Mouse (Mus musculus) naive thymus-derived CD4-positive, alpha-beta T cell, adult 2 months (primary cell): ENCODE measurements around the gene Atg4b.
A peak's percentile ranks its signal among the peaks of the same experiment; 100 is the strongest.
"Not testable (repeated sequence)": the region's sequence is repeated elsewhere in the genome, so short reads cannot be mapped to it uniquely, and the experiment has no call there.

Source experiments
- DNase-seq: peaks from one replicate; pipeline ENCODE4 v3.0.0-alpha.2; 2011; ENCODE audit warnings: low read depth

The Atg4b gene

DNA sequence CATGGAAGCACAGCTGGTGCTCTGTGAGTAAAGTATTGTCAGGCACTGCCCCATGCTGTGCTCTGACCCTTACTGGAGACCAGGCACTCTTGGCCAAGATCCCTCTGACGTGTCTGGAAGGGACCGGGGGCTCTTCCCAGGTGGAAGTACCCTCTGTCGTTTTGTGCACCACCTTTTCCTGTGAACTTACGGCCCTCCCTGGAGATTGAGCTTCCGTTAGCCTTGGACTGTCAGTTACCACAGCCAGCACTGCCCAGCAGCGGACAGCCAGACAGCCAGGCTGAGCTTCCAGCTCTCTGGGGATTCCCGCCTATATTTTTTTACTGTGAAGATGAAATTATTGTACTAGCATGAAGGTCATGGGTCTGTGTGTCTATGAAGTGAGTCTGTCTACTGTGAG lies 67.4 kb downstream of the Atg4b start:
- DNase-seq, result no peak

DNA sequence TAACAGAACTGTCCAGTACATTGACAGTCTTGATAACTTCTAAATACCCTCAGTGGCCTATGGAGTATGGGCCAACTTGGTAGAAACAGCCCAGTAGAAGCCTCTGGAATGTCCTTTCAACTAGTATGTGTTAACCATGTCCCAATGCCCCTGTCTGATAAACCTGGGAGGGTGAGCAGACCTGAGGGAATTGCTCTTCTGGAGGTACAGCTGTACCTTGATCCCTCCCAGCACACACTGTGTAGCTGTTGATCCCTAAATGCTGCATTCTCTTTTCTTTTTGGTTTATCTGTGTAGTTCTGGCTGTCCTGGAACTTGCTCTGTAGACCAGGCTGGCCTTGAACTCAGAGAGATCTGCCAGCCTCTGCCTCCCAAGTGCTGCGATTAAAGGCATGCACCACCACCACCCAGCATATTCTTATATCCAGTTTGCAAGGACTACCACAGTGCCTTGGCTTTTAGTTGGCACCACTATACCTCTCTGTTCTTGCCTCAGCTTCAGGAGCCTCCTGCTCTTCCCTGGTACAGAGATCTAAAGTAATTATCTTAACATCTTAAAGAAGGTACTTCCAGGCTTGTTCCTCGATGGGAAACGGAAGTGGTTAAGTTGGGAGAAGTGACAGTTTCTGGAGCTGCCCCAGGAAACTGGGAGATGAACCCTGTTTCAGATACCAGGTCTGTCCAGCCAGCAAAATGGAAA lies 72.6 kb downstream of the Atg4b start:
- no peak for DNase-seq

DNA sequence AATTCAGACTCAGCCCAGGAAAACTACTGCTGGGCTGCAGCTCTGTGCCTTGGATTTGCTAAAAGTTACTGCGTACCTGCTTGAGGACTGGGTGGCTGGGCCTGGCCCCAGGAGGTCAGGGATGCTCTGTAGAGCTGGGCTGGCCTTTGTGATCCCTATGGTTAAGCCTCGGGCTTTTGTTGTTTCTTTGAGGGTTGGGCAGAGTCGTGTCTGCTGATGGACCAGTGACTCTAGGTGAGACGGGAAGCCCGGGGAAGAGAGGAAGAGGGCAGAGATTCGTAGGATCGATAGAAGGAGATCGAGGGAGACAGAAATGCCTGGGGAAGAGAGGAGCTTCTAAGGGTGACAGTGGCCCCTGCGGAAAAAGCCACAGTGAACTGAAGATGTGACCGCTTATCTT lies 73.3 kb downstream of the Atg4b start, which contains the start of gene D2hgdh:
Gene D2hgdh (plus strand): TSS at position 301 of the 400 bp plus-strand sequence.
- no peak for DNase-seq

DNA sequence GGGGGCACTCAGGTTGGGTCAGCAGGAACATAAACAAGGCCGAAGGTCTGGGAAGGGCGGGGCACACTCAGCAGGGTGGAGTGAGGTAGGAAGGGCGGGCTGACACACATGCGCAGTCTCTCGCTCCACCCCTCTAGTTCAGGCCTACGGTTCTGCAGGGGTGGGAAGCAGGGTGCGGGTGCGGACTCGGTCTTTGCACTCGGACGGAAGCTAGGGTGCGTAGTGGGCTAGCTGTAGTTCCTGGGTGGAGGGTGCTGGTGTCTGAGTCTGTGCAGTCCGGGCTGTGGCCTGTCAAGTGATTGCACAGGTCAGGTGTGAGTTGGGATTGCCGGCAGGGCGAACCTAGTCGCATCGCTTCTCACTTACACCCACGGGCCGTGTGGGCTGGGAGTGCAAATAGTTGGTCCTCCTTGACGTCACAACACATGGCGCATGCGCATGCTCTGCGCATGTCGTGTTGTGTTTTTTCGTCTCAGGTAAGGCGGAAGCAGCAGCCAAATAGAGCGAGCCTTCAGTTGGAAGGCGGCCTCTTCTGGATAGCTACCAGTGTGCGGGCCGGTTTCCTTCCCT lies 73.9 kb downstream of the Atg4b start:
- peak; percentile 100 for DNase-seq

DNA sequence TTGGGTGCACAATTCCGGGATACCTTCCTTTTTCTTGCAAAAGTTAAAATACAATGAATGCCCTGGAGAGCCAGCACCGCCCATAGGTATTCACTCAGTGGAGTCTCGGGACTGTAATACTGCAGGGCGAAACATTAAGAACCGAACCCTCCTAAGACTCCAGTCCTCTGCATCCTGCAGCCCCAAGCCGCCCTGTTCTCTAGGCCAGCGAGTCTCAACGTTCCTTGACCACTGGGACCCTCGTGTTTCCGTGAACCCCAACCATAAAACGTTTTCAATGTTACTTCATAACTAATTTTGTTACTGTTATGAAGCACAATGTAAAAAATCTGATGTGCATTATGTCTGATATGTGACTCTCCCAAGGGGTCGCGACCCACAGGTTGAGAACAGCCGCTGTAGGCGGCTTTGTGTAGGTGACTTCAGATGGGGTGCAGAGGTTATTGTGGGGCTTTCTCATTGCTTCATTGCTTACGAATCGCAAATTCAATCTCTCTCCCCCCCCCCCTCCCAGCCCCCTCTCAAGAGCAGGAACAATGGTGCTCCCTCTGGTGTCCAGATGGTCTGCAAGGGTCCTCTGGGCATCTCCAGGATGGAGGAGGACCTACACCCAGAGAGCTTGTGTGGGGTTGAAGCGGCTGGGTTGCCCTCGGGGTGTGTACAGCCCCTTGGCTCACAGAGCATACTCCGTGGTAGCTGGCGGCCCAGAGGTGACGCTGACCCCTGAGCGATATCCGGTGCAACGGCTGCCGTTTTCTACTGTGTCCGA lies 74.7 kb downstream of the Atg4b start:
- DNase-seq, result peak; percentile 13

DNA sequence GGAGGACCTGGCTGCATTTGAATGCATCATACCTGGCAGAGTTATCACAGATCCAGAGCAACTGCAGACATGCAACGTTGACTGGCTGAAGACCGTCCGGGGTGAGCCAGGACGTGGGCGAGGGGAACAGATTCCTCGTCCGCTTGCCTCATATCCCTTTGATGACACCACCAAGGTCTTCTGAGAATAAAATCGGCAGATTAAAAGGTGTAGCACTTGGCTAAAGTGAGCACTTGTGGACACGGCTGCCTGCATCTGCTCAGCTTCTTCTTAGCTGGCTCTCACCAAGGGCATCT lies 75.2 kb downstream of the Atg4b start:
- DNase-seq, result no peak

DNA sequence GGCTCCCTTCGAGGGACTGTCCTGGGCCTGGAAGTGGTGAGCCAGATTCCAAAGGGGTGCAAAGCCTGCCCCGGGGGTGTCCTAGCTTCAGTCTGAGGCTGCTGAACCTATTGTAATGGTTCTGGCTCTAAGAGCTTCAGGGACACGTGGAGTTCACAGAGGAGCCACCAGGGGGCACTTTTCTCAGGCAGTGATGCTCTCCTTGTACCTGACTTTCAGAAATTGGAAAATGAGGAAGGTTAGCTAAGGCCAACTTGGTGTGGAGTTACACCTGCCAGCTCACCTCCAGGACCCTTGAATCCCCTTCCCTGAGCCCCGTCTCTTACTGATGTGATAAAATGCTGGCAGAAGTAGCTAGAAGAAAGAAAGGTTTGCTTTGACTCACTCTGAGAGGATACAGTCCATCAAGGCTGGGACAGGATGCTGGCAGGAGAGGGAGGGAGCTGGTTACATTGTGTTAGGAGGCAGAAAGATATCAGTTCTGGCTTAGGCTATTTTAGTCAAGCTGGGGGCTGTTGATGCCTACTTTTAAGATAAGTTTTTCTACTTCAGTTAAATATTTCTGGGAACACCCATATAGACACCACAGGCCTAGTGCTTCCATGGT lies 81.6 kb downstream of the Atg4b start:
- DNase-seq, result peak; percentile 28

DNA sequence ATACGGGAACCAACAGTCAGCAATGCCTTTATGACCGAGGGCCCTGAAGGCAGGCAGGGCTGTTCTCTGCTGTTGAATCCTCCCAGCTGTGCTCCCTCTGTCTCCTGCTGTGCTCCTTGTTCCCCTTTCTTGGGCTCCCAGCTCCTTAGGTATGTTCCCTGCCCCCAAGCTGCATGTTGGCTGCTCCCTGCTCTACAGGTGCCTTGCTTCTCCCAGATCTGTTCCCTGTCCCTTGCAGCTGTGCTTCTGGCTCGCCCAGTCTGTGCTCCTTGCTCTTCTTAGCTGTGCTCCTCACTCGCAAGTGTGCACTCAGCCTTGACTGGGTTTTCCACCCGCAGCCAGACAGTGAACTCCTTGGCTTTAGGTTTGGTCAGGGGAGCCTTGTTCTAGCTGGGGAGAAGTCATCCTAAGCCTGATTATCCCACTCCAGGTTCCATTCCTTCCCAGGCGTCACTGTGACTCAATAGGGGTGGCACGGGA lies 83.4 kb downstream of the Atg4b start:
- no peak for DNase-seq

DNA sequence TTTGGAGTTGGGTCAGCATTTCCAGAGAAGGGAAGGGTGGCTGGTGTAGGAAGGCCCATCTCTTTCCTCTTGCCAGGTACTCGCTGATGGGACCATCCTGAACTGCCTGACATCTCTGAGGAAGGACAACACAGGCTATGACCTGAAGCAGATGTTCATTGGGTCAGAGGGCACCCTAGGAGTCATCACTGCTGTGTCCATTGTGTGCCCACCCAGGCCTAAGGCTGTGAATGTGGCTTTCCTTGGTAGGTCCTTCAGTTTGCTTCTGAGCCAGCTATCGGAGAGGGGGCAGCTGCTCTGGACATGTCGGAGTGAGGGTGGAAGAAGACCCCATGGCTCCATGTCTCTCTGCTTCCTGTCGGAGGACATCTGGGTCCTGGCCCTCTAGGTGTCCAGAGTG lies 83.9 kb downstream of the Atg4b start:
- DNase-seq, result no peak

DNA sequence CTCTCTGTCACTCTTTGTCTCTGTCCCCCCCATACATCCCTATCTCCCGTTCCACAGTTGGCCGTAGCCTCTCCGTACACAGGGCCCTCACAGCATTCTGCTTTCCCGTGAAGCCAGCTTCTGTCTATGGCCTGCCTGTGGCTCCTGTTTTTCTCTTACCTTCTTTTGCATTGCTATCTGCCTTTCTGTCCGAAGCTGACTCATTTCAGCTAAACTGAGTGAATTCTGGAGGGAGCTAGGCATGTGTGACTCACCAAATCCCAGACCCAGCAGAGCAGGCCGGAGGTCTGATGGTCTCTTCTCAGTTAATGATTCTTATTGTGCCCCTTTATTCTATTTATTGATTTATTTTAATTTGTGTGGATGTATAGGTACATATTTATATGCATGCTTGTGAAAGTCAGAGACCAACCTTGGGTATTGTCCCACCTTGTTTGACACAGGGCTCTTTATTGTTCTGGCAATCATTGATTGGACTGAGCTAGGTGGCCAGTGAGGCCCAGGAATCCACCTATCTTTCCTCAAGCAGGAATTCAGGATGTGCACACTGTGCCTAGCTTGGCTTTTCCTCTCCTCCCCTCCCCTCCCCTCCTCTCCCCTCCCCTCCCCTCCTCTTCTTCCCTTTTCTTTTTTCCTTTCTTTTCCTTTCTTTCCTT lies 84.7 kb downstream of the Atg4b start:
- DNase-seq, result no peak

DNA sequence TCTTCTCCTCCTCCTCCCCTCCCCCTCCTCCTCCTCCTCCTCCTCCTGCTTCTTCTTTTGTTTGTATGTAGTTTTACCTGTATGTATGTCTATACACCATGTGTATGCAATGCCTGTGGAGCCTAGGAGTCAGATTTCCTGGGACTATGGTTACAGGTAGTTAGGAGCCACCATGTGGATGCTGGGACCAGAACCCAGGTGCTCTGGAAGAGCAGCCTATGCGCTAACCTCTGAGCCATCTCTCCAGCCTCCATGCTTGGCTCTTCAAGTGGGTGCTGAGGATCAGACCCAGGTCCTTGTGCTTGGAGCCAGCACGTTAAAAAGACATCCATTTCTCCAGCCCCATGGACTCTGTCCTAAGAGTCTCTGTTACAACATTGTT lies 85.2 kb downstream of the Atg4b start:
- no peak for DNase-seq

DNA sequence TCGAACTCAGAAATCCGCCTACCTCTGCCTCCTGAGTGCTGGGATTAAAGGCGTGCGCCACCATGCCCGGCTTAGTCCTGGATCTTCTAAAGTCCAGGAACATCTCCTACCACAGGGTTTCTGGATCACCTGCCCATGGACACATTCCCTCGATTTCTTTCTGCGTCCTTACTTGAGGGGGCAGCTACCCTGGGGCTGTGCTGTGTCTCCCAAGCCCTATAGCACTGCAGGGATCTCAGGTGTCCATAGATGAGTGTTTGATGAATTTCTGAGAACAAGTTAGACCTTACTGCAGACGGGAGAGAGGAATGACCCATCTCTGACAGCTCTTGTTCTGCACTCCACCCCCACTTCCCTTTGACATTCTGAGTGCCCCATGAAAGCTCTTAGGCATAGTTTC lies 86.0 kb downstream of the Atg4b start:
- DNase-seq, result no peak

DNA sequence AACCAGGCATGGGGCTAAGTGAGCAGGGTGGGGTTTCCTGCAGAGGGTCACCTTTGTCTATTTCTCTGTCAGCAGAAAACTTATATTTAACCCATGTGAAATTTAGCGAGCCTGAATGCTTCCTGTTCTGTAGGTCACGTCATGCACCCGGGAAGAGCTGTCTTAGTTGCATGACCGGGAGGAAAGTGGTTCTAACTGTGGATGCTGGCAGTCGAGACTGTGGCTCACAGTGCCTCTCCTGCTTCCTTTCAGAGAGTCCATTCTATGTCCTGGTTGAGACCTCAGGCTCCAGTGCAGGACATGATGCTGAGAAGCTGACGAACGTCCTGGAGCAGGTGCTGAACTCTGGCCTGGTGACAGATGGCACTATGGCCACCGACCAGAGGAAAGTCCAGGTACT lies 87.3 kb downstream of the Atg4b start:
- DNase-seq, result not testable (repeated sequence)
